Mouse (Mus musculus) layer of hippocampus, adult 9-11 months (tissue): ENCODE results near the gene Olfr1291-ps1.

Experiments
- DNase-seq: peaks from one replicate; pipeline ENCODE4 v3.0.0; 2022

Olfr1291-ps1 gene

GRCm38 (mm10) chr2:111496880-111497279 is at the start of gene Olfr1291-ps1:
Gene Olfr1291-ps1 (plus strand): TSS chr2:111497180.
- no peak for DNase-seq

DNA sequence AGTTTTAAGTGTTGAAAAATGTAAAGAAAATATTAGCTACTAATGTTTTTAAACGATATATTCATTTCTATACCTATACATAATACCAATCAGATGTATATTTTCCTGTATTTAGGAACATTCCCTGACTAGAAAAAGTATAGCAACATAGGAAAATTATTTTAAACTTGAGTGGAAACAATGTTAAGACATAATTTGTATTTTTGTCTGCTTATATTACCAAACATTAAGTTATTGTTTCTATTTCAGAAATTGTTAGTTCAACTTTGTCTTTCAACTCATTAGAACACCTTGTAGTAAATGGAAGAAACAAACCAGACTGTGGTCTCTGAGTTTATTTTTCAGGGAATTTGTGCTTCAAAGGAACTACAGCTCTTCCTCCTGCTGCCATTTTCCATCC is 48.1 kb upstream of the Olfr1291-ps1 start, which contains the start of gene Olfr1287:
Gene Olfr1287 (plus strand): TSS at position 301 of the 400 bp plus-strand sequence.
- no peak for DNase-seq

GRCm38 (mm10) chr2:111473801-111474200 is 23.2 kb upstream of the Olfr1291-ps1 start, which contains the start of gene Olfr1288:
Gene Olfr1288 (plus strand): TSS chr2:111474101.
- DNase-seq = no peak

GRCm38 (mm10) chr2:111480519-111480918 is 16.5 kb upstream of the Olfr1291-ps1 start, which contains the start of gene Olfr1289:
Gene Olfr1289 (plus strand): TSS chr2:111480819.
- DNase-seq = no peak

DNA sequence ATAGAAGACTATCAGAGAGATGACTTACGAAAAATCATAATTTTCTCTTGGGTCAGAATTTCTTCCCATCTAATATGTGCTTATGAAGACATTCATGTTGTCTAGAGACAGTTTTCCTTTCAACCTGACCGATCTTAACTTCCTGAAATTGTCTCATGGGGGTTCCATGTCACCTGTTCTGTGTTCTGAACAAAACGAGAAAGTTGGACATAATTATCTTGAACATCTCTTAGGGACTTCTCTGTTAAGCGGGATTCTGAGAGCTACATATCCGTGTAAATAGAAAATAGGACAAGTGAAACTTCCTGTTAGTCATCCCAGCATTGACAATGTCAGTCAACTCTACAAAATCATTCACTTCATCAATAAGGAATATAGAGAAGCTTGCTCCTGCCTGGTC is 3.3 kb upstream of the Olfr1291-ps1 start, which contains the start of gene Olfr1290:
Gene Olfr1290 (minus strand): TSS at position 101 of the 400 bp plus-strand sequence.
- DNase-seq = no peak

GRCm38 (mm10) chr2:111517451-111517850 is 20.5 kb downstream of the Olfr1291-ps1 start:
- no peak for DNase-seq

GRCm38 (mm10) chr2:111524903-111525302 is 27.9 kb downstream of the Olfr1291-ps1 start, which contains the start of gene Olfr1293-ps:
Gene Olfr1293-ps (plus strand): TSS chr2:111525203.
- no peak for DNase-seq

DNA sequence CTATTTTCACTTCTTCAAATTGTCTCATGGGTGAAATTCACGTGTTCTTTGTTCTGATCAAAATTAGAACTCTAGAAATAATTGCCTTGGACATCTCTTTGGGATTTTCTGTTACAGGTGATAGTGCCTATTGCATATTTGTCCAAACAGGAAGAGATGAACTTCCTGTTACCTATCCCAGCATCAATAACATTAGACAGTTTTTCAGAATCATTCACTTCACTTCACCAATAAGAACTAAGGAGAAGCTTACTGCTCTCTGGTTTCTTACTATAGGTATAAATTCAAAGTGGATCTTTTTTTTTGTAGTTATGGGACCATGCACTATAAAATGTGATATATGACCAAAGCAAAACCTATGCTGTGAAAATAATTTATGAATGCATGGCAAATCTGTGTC is 43.2 kb downstream of the Olfr1291-ps1 start, which contains the start of gene Olfr1294:
Gene Olfr1294 (minus strand): TSS at position 101 of the 400 bp plus-strand sequence.
- DNase-seq = no peak
